Mouse (Mus musculus): ENCODE data around the gene Cdh18. TPM values are rescaled to one million over a fixed set of nuclear protein-coding genes. Genes with fewer than 3 reads are reported as not detected.

Gene Cdh18
- polyA plus RNA-seq, 1 experiment = not detected

DNA sequence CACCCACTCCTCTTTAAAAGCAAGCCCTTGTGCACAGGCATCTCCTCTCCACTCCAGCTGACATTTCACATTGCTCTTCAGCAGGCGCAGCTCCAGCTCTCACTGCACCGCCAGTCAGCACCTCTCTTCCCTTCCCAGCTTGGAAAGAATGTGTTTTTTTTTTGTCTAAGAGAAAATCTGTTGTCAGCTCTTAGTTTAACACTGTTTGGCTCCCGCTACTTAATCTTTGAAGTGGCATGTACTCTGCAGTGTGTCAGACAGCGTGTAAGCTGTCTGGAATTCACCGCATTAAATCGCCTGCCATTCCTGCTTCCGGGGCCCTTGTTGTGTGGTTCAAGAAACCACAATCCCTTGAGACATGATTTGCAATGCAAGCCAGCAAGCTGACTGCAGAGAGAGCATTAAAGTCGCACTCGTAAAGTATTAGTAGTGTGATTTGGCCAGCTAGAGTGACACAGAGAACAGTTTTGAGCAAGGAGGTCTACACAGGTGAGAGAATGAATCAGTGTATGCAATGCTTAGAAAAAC lies 903.3 kb downstream of the Cdh18 start:
- Histone ChIP-seq H3K27ac (ENCODE audit: insufficient read depth, low read depth, low read length) (no peak overlapping the region), H3K4me1 (ENCODE audit: control insufficient read depth, insufficient read depth, insufficient read length, low read length) (no peaks in the 10 kb centered on the region), H3K36me3 (ENCODE audit: control insufficient read depth, insufficient read depth, low read length) (no peaks in the 10 kb centered on the region), H3K27me3 (ENCODE audit: control insufficient read depth, insufficient read depth, low read length) (no peaks in the 10 kb centered on the region), H3K4me3 (ENCODE audit: low read depth, low read length) (no peak overlapping the region)
- no peak for TF ChIP-seq CTCF (IDR thresholded peaks at IDR 0.05; ENCODE audit: extremely low read depth, insufficient read length, insufficient replicate concordance, low read depth, low read length)
- no peak for TF ChIP-seq POLR2A (IDR thresholded peaks at IDR 0.05; ENCODE audit: low read depth, low read length)
- 63% methylated on average over 9 of the region's 9 CpGs for WGBS

DNA sequence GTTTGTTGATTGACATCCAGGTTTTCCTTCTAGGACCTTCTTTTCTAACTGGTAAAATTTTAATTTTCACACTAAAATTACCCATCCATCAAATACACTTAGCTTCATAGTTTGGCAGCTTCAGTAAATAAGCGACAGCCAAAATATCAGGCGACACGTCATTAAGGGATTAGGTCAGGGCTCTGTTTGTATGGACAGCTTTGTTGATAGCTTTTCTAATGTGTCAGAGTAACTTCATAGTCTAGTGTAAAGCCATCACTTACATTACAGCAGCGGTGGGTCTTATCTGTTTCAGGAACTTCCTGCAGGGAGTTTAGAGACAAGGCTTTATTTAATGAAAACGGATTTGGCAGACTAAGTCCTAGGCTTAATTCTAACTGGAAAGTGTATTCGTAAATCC lies 904.5 kb downstream of the Cdh18 start:
- Histone ChIP-seq H3K27ac (ENCODE audit: insufficient read depth, low read depth, low read length) (no peak overlapping the region), H3K4me3 (ENCODE audit: low read depth, low read length) (no peak overlapping the region), H3K27me3 (ENCODE audit: control insufficient read depth, insufficient read depth, low read length) (no peaks in the 10 kb centered on the region), H3K36me3 (ENCODE audit: control insufficient read depth, insufficient read depth, low read length) (no peaks in the 10 kb centered on the region), H3K4me1 (ENCODE audit: control insufficient read depth, insufficient read depth, insufficient read length, low read length) (no peaks in the 10 kb centered on the region)
- WGBS = 87% methylated on average over 6 of the region's 6 CpGs
- TF ChIP-seq CTCF (IDR thresholded peaks at IDR 0.05; ENCODE audit: extremely low read depth, insufficient read length, insufficient replicate concordance, low read depth, low read length) (no peak), POLR2A (IDR thresholded peaks at IDR 0.05; ENCODE audit: low read depth, low read length) (no peak)

DNA sequence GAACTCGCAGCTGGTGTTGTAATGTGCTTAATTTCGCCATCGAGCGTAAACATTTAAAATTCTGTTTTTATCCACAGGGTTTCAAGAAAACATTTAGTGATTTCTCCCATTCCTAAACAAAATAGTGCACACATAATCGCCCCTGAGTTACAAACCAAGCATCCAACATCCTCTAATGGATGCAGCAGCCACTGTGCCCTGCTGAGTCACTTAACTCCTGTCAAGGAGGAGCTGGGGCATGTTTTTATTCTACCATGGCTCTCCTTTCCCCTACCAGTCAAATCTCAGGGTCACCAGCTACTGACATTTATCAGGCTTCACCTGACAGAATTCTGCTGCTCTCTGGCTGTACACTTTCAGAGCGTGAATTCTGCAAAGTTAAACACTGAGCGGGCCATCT lies 906.5 kb downstream of the Cdh18 start:
- no peak overlapping the region for H3K4me3 ChIP-seq (ENCODE audit: low read depth, low read length)
- WGBS = 75% methylated on average over 7 of the region's 7 CpGs
- no peaks in the 10 kb centered on the region for H3K36me3 ChIP-seq (ENCODE audit: control insufficient read depth, insufficient read depth, low read length)

DNA sequence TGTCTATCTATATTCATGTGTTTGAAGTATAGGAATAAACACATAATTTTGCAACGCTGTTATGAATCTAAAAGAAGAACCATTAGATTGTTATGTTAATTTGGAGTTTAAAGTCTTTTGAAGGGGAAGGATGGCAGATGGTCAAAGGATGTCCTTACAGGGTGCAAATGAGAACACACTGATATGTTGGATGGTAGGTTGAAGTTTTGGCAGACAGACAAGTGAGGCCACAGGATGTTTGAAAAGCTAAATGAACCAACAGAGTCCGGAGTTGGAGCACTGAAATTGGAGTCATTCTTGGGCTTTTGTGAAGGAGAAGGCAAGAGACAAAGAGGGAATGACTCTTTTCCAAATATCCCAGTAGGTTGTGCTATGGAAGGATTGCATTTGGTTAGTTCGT lies 908.6 kb downstream of the Cdh18 start:
- Histone ChIP-seq H3K36me3 (ENCODE audit: control insufficient read depth, insufficient read depth, low read length) (no peaks in the 10 kb centered on the region), H3K27ac (ENCODE audit: insufficient read depth, low read depth, low read length) (no peak overlapping the region), H3K4me1 (ENCODE audit: control insufficient read depth, insufficient read depth, insufficient read length, low read length) (no peaks in the 10 kb centered on the region), H3K27me3 (ENCODE audit: control insufficient read depth, insufficient read depth, low read length) (no peaks in the 10 kb centered on the region), H3K4me3 (ENCODE audit: low read depth, low read length) (no peak overlapping the region)
- WGBS = 58% methylated on average over 3 of the region's 3 CpGs
- TF ChIP-seq POLR2A (IDR thresholded peaks at IDR 0.05; ENCODE audit: low read depth, low read length) (no peak), CTCF (IDR thresholded peaks at IDR 0.05; ENCODE audit: extremely low read depth, insufficient read length, insufficient replicate concordance, low read depth, low read length) (no peak)

More for the DNA sequence above, 906.5 kb downstream of the Cdh18 start:
- Histone ChIP-seq H3K27ac (ENCODE audit: insufficient read depth, low read depth, low read length) (no peak overlapping the region), H3K27me3 (ENCODE audit: control insufficient read depth, insufficient read depth, low read length) (no peaks in the 10 kb centered on the region), H3K4me1 (ENCODE audit: control insufficient read depth, insufficient read depth, insufficient read length, low read length) (no peaks in the 10 kb centered on the region)
- no peak for TF ChIP-seq POLR2A (IDR thresholded peaks at IDR 0.05; ENCODE audit: low read depth, low read length)
- no peak for TF ChIP-seq CTCF (IDR thresholded peaks at IDR 0.05; ENCODE audit: extremely low read depth, insufficient read length, insufficient replicate concordance, low read depth, low read length)

DNA sequence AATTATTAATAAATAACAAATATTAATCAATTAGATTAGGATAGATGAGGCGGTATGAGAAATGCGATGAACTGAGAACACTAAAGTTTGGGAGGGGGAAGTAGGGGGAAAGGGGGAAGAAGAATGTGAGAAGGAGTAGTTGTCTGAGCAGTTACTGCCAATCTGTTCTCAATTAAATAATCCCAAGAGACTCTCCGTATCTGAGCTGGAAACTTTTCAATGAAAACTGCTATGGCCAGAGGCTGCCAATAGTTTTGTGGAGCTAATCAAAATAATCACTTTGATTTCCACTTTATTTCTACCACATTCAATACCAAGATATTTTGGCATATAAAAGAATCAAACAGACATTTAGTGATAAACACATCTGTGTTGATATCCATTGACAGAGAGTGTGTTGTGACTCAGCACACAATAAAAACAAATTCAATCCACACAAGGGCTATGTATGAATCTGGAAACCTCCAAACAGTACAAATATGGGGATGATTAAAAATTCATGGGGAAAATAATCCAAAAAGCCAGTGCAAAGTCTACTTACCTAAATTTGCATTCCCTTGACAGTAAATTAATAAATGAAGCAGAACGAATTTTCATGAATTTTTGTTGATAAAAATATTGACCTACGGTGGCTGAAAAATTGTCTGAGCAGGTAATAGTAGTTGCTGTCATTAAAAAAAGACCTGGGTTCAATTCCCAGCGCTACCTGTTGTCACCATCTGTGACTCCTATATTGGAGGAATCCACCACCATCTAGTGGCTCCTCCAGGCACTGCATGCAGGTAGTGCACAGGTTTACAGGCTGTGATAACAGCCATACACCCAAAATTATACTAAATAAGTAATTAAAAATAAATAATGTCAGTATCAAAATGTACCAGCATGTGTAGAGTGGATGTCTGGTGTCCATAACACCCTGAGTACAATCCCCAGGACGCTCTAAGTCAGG lies 922.0 kb downstream of the Cdh18 start:
- TF ChIP-seq POLR2A (IDR thresholded peaks at IDR 0.05; ENCODE audit: low read depth, low read length) (no peak), CTCF (IDR thresholded peaks at IDR 0.05; ENCODE audit: extremely low read depth, insufficient read length, insufficient replicate concordance, low read depth, low read length) (no peak)
- 77% methylated on average over 7 of the region's 7 CpGs for WGBS

DNA sequence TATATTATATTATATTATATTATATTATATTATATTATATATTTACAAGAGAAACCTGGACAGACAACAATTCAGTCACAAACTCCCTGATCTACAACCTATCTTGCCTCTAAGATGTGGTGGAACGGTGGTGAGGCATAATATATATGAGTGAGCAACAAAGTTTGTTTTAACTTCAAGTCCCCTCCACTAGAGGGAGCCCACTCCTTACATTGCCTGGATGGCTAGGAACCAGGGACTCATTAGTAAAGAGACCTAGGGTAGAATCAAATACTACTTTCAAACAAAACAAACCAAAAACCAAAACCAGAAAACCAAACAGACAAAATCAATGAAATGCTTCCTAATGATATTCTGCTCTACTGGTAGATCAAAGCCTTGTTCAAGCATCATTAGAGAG lies 937.5 kb downstream of the Cdh18 start:
- Histone ChIP-seq H3K4me1 (ENCODE audit: control insufficient read depth, insufficient read depth, insufficient read length, low read length) (no peaks in the 10 kb centered on the region), H3K27me3 (ENCODE audit: control insufficient read depth, insufficient read depth, low read length) (no peaks in the 10 kb centered on the region), H3K36me3 (ENCODE audit: control insufficient read depth, insufficient read depth, low read length) (no peaks in the 10 kb centered on the region), H3K4me3 (ENCODE audit: low read depth, low read length) (no peak overlapping the region), H3K27ac (ENCODE audit: insufficient read depth, low read depth, low read length) (no peak overlapping the region)
- no peak for TF ChIP-seq POLR2A (IDR thresholded peaks at IDR 0.05; ENCODE audit: low read depth, low read length)
- 46% methylated on average over 1 of the region's 1 CpGs for WGBS

More for the DNA sequence above, 922.0 kb downstream of the Cdh18 start:
- Histone ChIP-seq H3K4me3 (ENCODE audit: low read depth, low read length) (no peak overlapping the region), H3K36me3 (ENCODE audit: control insufficient read depth, insufficient read depth, low read length) (no peaks in the 10 kb centered on the region), H3K4me1 (ENCODE audit: control insufficient read depth, insufficient read depth, insufficient read length, low read length) (no peaks in the 10 kb centered on the region), H3K27me3 (ENCODE audit: control insufficient read depth, insufficient read depth, low read length) (no peaks in the 10 kb centered on the region), H3K27ac (ENCODE audit: insufficient read depth, low read depth, low read length) (no peak overlapping the region)

DNA sequence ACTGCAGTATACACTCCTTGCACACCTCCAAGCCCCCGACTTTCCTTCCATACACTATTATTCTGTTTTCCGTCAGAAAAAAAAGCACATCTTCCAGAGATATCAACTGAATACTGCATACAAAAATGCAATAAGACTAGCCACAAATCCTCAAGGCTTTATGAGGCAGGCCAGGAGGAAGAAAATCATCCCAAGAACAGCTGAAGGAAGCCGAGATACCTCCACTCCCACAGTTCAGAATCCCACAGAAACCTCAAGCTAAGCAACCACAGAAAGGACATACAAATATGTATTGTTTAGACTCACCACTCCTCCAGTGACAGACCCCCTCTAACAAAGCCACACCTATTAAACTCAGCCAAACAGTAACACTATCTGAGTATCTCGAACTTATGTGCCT lies 957.7 kb downstream of the Cdh18 start:
- no peak overlapping the region for H3K4me3 ChIP-seq (ENCODE audit: low read depth, low read length)
- no peak overlapping the region for H3K27ac ChIP-seq (ENCODE audit: insufficient read depth, low read depth, low read length)
- TF ChIP-seq CTCF (IDR thresholded peaks at IDR 0.05; ENCODE audit: extremely low read depth, insufficient read length, insufficient replicate concordance, low read depth, low read length) (no peak), POLR2A (IDR thresholded peaks at IDR 0.05; ENCODE audit: low read depth, low read length) (no peak)
- no peaks in the 10 kb centered on the region for H3K36me3 ChIP-seq (ENCODE audit: control insufficient read depth, insufficient read depth, low read length)
- no peaks in the 10 kb centered on the region for H3K4me1 ChIP-seq (ENCODE audit: control insufficient read depth, insufficient read depth, insufficient read length, low read length)
- 73% methylated on average over 4 of the region's 4 CpGs for WGBS
- H3K27me3 ChIP-seq (ENCODE audit: control insufficient read depth, insufficient read depth, low read length) = no peaks in the 10 kb centered on the region

All from small intestine, adult 2 months (tissue).